Mouse (Mus musculus) kidney, adult 18-20 months (tissue): ENCODE data around the gene Dhrs13.
A peak's percentile ranks its signal among the peaks of the same experiment; 100 is the strongest.
"Not testable (repeated sequence)": the region's sequence is repeated elsewhere in the genome, so short reads cannot be mapped to it uniquely, and the experiment has no call there.

Experiments used
- DNase-seq: peaks from one replicate; pipeline ENCODE4 v3.0.0; 2021

Dhrs13 gene

GRCm38 (mm10) chr11:78031947-78032808 is at the start of gene Dhrs13:
Gene Dhrs13 (plus strand): TSS chr11:78032280.
- peak; percentile 97 for DNase-seq

- DNase-seq, result peak; percentile 99
Observed at GRCm38 (mm10) chr11:77982441-77982905, 49.6 kb upstream of the Dhrs13 start, which contains the start of gene Phf12. Gene Phf12 (plus strand): TSS chr11:77982754.

- peak; percentile 46 for DNase-seq
Observed at GRCm38 (mm10) chr11:77983191-77983936, 48.7 kb upstream of the Dhrs13 start.

GRCm38 (mm10) chr11:77983937-77984835 is 47.9 kb upstream of the Dhrs13 start:
- peak; percentile 81 for DNase-seq

- DNase-seq, result peak; percentile 75
Observed at GRCm38 (mm10) chr11:77984836-77985231, 47.2 kb upstream of the Dhrs13 start.

GRCm38 (mm10) chr11:77985541-77986065 is 46.5 kb upstream of the Dhrs13 start:
- no peak for DNase-seq

- no peak for DNase-seq
Observed at GRCm38 (mm10) chr11:77989071-77989690, 42.9 kb upstream of the Dhrs13 start.

GRCm38 (mm10) chr11:77995556-77995955 is 36.5 kb upstream of the Dhrs13 start:
- DNase-seq, result no peak

GRCm38 (mm10) chr11:78006446-78006845 is 25.6 kb upstream of the Dhrs13 start:
- no peak for DNase-seq

GRCm38 (mm10) chr11:78019676-78020075 is 12.4 kb upstream of the Dhrs13 start:
- DNase-seq, result peak; percentile 84

- DNase-seq, result no peak
Observed at GRCm38 (mm10) chr11:78023607-78024006, 8.5 kb upstream of the Dhrs13 start.

GRCm38 (mm10) chr11:78029240-78029639 is 2.8 kb upstream of the Dhrs13 start:
- DNase-seq, result no peak

GRCm38 (mm10) chr11:78030600-78030999 is 1.5 kb upstream of the Dhrs13 start:
- no peak for DNase-seq

- no peak for DNase-seq
Observed at GRCm38 (mm10) chr11:78031389-78031788, 691 bp upstream of the Dhrs13 start.

- DNase-seq, result no peak
Observed at GRCm38 (mm10) chr11:78032809-78033195, 722 bp downstream of the Dhrs13 start.

- no peak for DNase-seq
Observed at GRCm38 (mm10) chr11:78033931-78034617, 2.0 kb downstream of the Dhrs13 start.

- DNase-seq, result no peak
Observed at GRCm38 (mm10) chr11:78036791-78037190, 4.7 kb downstream of the Dhrs13 start.

GRCm38 (mm10) chr11:78037831-78038752 is 6.0 kb downstream of the Dhrs13 start, which contains the start of gene Flot2:
Gene Flot2 (plus strand): TSS chr11:78037931.
- DNase-seq, result peak; percentile 71

GRCm38 (mm10) chr11:78040878-78041277 is 8.8 kb downstream of the Dhrs13 start:
- DNase-seq, result no peak

- DNase-seq, result not testable (repeated sequence)
Observed at GRCm38 (mm10) chr11:78042290-78042870, 10.3 kb downstream of the Dhrs13 start.
